Comparison of ENCODE assay signal across 21 mouse cellular contexts in the genomic region with DNA sequence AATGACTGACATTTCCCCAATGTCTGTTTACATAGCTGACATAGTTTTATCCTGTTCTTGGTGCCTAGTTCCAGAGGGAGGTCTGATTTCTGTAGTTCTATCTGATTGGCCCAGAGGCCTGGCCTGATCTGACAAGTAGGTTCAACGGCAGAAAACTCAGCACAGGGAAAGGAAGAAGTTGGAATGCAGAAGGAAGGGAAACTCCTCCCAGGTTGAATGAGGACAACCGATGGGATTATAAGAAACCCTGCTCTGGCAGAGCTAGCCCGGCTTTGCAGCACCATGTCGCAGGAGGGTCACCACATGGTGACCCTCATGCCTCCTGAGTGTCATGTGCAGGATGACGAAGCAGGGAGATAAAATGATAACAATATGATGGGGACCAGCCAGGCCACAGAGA.
A peak's percentile ranks its signal among the peaks of the same experiment; 100 is the strongest.
DNase-seq lines count a peak whose midpoint lies in the region; TF ChIP-seq lines count a peak whose summit lies in the region.
"Had no signal": no experiment of that assay in that cellular context is flagged by ENCODE, and none has a peak within 500 bp of the region (broad histone marks: within the 10 kb centered on the region; RNA-seq: fewer than 3 reads in every experiment).

No protein-coding gene starts in this region.

- no peaks in the 10 kb centered on the region for H3K36me3 ChIP-seq in kidney, adult 2 months (ENCODE audit: control insufficient read depth, insufficient read depth, low read length)
- H3K36me3 ChIP-seq in embryonic facial prominence, embryonic 10.5 days (replicated peaks), result no peaks in the 10 kb centered on the region
- H3K36me3 ChIP-seq: embryonic facial prominence, embryonic 13.5 days; embryonic facial prominence, embryonic 15.5 days; forebrain, embryonic 10.5 days; forebrain, embryonic 12.5 days had no signal

- H3K9me3 ChIP-seq in embryonic facial prominence, embryonic 10.5 days, result no peaks in the 10 kb centered on the region
- H3K9me3 ChIP-seq: embryonic facial prominence, embryonic 13.5 days; embryonic facial prominence, embryonic 15.5 days; forebrain, embryonic 10.5 days; forebrain, embryonic 12.5 days had no signal

- WGBS in kidney, adult 2 months, result 52% methylated on average over 5 of the region's 5 CpGs
- WGBS in embryonic facial prominence, embryonic 10.5 days, result 46% methylated on average over 5 of the region's 5 CpGs

- H3K4me3 ChIP-seq in kidney, adult 2 months (ENCODE audit: insufficient read depth, low read depth, low read length), result no peak overlapping the region
- H3K4me3 ChIP-seq in embryonic facial prominence, embryonic 10.5 days, result no peak overlapping the region
- H3K4me3 ChIP-seq: embryonic facial prominence, embryonic 13.5 days; embryonic facial prominence, embryonic 15.5 days; erythroblast, embryonic 14.5 days; forebrain, embryonic 10.5 days; forebrain, embryonic 12.5 days had no signal

- H3K4me1 ChIP-seq in kidney, adult 2 months (ENCODE audit: control insufficient read depth, insufficient read depth, low read length), result no peaks in the 10 kb centered on the region
- peaks cover 26% of the 10 kb centered on the region for H3K4me1 ChIP-seq in embryonic facial prominence, embryonic 10.5 days
- H3K4me1 ChIP-seq: forebrain, embryonic 10.5 days; forebrain, embryonic 12.5 days had no signal

- TF ChIP-seq CTCF in kidney, adult 2 months (conservative IDR thresholded peaks at IDR 0.05; ENCODE audit: insufficient read depth, insufficient read length, low read depth, low read length), result no peak

- TF ChIP-seq POLR2A in kidney, adult 2 months (IDR thresholded peaks at IDR 0.05; ENCODE audit: low read depth, low read length), result no peak

- H3K27me3 ChIP-seq in kidney, adult 2 months (replicated peaks; ENCODE audit: control insufficient read depth, insufficient read depth, low read length), result no peaks in the 10 kb centered on the region
- H3K27me3 ChIP-seq in embryonic facial prominence, embryonic 10.5 days (replicated peaks; ENCODE audit: low read depth, poor library complexity, severe bottlenecking), result no peaks in the 10 kb centered on the region
- H3K27me3 ChIP-seq: embryonic facial prominence, embryonic 13.5 days; embryonic facial prominence, embryonic 15.5 days; forebrain, embryonic 12.5 days; Patski had no signal

- H3K27ac ChIP-seq in kidney, adult 2 months (ENCODE audit: insufficient read depth, low read depth, low read length), result no peak overlapping the region
- H3K27ac ChIP-seq in embryonic facial prominence, embryonic 10.5 days (replicated peaks), result peak overlapping the region; percentile 19; the same call in 1 of the 2 replicates
- H3K27ac ChIP-seq: embryonic facial prominence, embryonic 13.5 days; embryonic facial prominence, embryonic 15.5 days; forebrain, embryonic 10.5 days; forebrain, embryonic 12.5 days had no signal

- peak; percentile 91 for DNase-seq in heart, adult 11 months
- no peak for DNase-seq in heart, postnatal 4 days
- peak; percentile 25 for DNase-seq in kidney, adult 2 months
- DNase-seq in kidney, postnatal 10 days, result no peak
- peak; percentile 1 for DNase-seq in lung, postnatal 36 days
- DNase-seq in lung, adult 18-20 months, result no peak
- no peak for DNase-seq in embryonic facial prominence, embryonic 10.5 days (ENCODE audit: low spot score)
- DNase-seq in thymus, postnatal 0 days (ENCODE audit: low spot score), result no peak
- DNase-seq: adrenal gland, adult 8-10 months; adrenal gland, postnatal 36 days; cerebellum, adult 11-12 months; cerebellum, adult 2 months; cerebellum, adult 9-10 months; cerebellum, postnatal 10 days; cerebellum, postnatal 25 days had no signal

Comparison
In these comparisons a context has a peak if more than half of its experiments do, and no peak if none do; other contexts are left out.
1. DNase-seq: peak in heart, adult 11 months (single experiment), kidney, adult 2 months (single experiment) and lung, postnatal 36 days (single experiment); none in heart, postnatal 4 days (single experiment), kidney, postnatal 10 days (single experiment), lung, adult 18-20 months (0 of 2), embryonic facial prominence, embryonic 10.5 days (single experiment) and thymus, postnatal 0 days (single experiment).